Comparison of ENCODE assay signal across 8 mouse cellular contexts in genomic region chr1:92179489-92180006, GRCm38 (mm10). TPM values are rescaled to one million over a fixed set of nuclear protein-coding genes. Genes with fewer than 3 reads are reported as not detected.
DNase-seq lines count a peak whose midpoint lies in the region; ATAC-seq and TF ChIP-seq lines count a peak whose summit lies in the region.

No protein-coding gene starts in this region.

- peak; percentile 79 for DNase-seq in cerebellum, adult 9-11 months
- DNase-seq in gastrocnemius, postnatal 25 days: peak; percentile 53
- DNase-seq in liver: peak; percentile 60
- peak; percentile 61 for DNase-seq in naive thymus-derived CD4-positive, alpha-beta T cell, adult 2 months (ENCODE audit: low read depth)
- peak; percentile 62 for DNase-seq in testis, postnatal 14 days (ENCODE audit: low spot score)

- H3K4me3 ChIP-seq in erythroblast, embryonic 14.5 days (replicated peaks): peak overlapping the region; percentile 85
- H3K4me3 ChIP-seq in intestine, postnatal 0 days (ENCODE audit: low read depth, low read length): peak overlapping the region; percentile 82

- WGBS in intestine, postnatal 0 days: under 1% methylated on average over 52 of the region's 61 CpGs

- H3K9ac ChIP-seq in intestine, postnatal 0 days (ENCODE audit: low read depth, low read length): peak overlapping the region; percentile 87

- H3K9me3 ChIP-seq in erythroblast, embryonic 14.5 days (ENCODE audit: control insufficient read depth, low read length): no peaks in the 10 kb centered on the region
- no peaks in the 10 kb centered on the region for H3K9me3 ChIP-seq in intestine, postnatal 0 days (ENCODE audit: control insufficient read depth)

- peaks cover 3% of the 10 kb centered on the region; the same call in 1 of the 2 replicates for H3K27me3 ChIP-seq in erythroblast, embryonic 14.5 days (ENCODE audit: control insufficient read depth)
- H3K27me3 ChIP-seq in intestine, postnatal 0 days (replicated peaks; ENCODE audit: control insufficient read depth, insufficient read depth, low read length): no peaks in the 10 kb centered on the region

- peaks cover 27% of the 10 kb centered on the region for H3K4me1 ChIP-seq in erythroblast, embryonic 14.5 days (ENCODE audit: control insufficient read depth)
- H3K4me1 ChIP-seq in intestine, postnatal 0 days (replicated peaks; ENCODE audit: control insufficient read depth, insufficient read depth, low read length): peaks cover 11% of the 10 kb centered on the region; the same call in 1 of the 2 replicates

- ATAC-seq in erythroblast, adult 5-6 weeks (replicated peaks; ENCODE audit: low FRiP score, poor library complexity, severe bottlenecking): no peak
- no peak for ATAC-seq in intestine, postnatal 0 days

- TF ChIP-seq CTCF in intestine, postnatal 0 days (IDR thresholded peaks at IDR 0.05; ENCODE audit: low read depth): no peak

- H3K4me2 ChIP-seq in intestine, postnatal 0 days (replicated peaks; ENCODE audit: low read depth): peak overlapping the region; percentile 95

- no peaks in the 10 kb centered on the region for H3K36me3 ChIP-seq in erythroblast, embryonic 14.5 days (ENCODE audit: control insufficient read depth)
- H3K36me3 ChIP-seq in intestine, postnatal 0 days (ENCODE audit: control insufficient read depth, insufficient read depth): no peaks in the 10 kb centered on the region

- peak overlapping the region; percentile 96 for H3K27ac ChIP-seq in intestine, postnatal 0 days (ENCODE audit: low read depth, low read length)

RNA-seq across cellular contexts. Expression of gene Hdac4, which starts 16.0 kb away (rescaled TPM):
- polyA plus RNA-seq in erythroblast, embryonic 14.5 days (2012): 0.35 and 0.52 TPM in 2 replicates
- 3.1 and 4.6 TPM in 2 replicates for total RNA-seq in erythroblast, adult 5-6 weeks (2015; ENCODE audit: low replicate concordance)
- total RNA-seq in erythroblast, adult 5-6 weeks (2017; ENCODE audit: low replicate concordance): 3.4 and 4.7 TPM in 2 replicates
- total RNA-seq in gastrocnemius, postnatal 25 days (2021): 10 to 100 TPM; 48.2 to 56.6 TPM
- 6.7 and 7.1 TPM in 2 replicates for polyA plus RNA-seq in intestine, postnatal 0 days (2015; fragmentation: Nextera tagmentation; extraction: Ambion mirVana)

Comparison
In these comparisons a context has a peak if more than half of its experiments do, and no peak if none do; other contexts are left out.
1. RNA of gene Hdac4, which starts 16.0 kb away (total RNA-seq): 48.2 to 56.6 TPM in gastrocnemius, postnatal 25 days; 3.1 to 4.7 TPM in erythroblast, adult 5-6 weeks; every median in the first group is over 4 times any median in the second.
2. Peak in every context shown above with its lines, with median percentiles within 50 percentile points of each other: DNase-seq.